Mouse (Mus musculus) ovary, postnatal 36 days (tissue): ENCODE measurements around the gene Ipo8.

ENCODE experiments used
- DNase-seq: peaks from one replicate; pipeline ENCODE4 v3.0.0; 2022; ENCODE audit warnings: low spot score, mixed read lengths

The Ipo8 gene

DNA sequence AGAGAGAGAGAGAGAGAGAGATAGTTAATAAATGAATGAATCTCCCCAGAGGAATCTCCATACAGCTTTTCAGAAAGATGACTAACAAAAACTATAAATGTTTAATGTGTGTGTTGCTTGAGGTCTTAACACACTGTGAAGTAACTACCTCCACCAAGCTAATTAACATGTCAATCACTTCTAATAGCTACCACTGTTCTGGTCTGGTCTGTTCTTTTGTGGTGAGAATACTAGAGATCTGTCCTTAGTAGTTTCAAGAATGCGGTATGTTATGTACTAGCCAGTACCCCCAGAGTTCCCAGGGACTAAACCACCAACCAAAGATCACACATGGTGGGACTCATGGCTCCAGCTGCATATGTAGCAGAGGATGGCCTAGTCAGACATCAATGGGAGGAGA is 74.7 kb downstream of the Ipo8 start:
- no peak for DNase-seq

DNA sequence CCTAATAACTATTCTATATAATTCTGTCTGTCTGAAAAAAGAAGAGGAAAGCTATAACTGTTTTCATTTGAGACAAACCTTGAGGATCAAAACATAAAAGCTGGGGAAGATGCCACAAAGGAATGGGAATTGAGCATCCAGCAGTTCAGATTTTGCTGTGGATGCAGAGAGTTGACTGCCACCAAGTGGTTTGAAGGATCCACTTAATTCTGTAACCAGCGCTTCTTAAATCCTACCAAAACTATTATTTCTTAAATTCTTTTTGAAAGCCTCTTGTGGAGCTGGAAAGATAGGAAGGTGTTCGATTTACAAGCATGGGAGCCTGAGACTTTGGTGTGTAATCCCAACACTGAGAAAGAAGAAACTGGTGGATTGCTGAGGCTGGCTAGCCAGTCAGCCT is 79.9 kb downstream of the Ipo8 start:
- no peak for DNase-seq

DNA sequence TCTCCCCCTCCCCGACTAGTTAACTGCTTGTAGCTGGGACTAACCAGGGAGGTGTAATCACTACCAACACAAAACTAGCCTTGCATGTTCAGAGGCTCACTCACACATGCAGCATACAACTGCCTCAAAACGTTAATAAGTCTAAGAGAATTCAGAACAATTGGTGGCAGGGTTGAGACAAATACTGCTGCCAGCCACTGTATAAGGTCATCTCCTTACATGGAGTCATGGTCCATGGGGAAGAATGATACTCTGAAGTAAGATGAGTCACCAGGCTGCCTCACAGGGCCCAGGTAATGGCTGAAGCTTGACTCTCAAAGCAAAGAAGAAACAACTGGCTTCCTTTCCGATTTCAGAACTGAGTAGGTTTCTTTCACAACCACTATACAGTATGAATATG is 81.1 kb downstream of the Ipo8 start:
- DNase-seq = no peak

DNA sequence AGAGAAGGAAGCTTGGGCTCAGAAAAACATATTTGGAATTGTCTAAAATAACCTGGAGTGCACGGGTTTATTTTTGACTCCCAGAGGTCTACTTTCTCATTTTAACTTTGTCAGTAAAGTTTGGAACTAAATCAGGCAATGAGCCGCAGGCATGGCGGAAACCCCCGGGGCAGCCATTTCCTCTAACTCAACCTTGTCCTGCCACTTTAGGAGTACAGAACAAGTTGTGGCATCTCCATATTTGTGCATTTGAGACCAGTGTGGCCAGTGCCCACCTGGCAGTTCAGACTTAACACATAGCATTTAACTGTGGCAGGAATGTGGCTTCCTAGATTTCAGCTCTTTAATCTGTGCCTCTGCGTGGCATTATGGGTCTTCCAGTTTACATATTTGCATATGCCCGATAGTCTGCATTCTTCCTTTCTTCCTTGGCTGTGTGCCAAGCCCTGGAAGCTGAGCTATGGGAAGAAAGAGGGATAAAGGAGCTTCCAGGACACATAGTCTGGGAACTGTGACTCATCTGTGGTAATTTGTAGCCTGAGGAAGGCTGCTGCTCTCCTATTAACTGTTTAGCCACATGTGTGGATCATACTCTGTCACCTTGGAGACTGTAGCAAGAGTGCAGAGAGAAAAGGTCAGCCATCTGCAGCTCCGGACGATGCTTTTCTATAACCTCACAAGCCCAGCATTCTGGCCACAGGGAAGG is 90.6 kb downstream of the Ipo8 start:
- DNase-seq = no peak

DNA sequence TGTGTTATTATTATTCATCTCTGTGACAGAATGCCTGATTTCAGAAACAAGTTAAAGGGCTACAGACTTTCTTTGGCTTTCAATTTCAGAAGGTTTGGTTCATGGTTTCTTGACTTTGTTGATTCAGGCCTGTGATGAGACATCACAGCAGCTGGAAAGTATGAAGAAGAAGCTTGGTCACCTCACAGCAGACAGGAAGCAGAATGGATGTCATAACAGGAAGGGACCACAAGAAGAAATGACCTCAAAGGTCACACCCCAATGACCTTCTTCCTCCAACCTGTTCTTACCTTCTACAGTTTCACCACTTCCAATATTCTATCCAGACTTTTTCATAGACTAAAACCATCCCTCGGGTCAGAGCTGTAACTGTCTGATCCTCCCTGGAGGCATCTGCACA is 94.9 kb downstream of the Ipo8 start:
- no peak for DNase-seq

DNA sequence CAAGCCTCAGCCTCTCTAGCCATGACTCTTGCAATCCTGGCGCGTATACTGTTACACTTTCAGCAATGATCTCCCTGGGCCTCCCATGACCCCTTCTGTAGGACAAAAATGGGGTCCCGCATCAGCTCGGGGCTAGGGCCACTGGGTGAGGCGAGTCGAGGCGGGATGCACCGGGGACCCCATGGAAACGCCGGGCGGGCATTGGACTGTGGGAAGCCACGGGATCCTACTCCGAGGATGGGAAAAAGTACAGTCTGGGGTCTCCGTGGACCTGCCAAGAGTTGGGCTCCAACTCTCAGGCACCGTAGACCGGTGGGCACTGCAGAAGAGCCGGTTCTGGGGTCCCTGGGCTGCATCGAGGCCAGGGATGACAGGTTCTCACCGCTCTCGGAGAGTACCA is 97.3 kb downstream of the Ipo8 start:
- DNase-seq = no peak

DNA sequence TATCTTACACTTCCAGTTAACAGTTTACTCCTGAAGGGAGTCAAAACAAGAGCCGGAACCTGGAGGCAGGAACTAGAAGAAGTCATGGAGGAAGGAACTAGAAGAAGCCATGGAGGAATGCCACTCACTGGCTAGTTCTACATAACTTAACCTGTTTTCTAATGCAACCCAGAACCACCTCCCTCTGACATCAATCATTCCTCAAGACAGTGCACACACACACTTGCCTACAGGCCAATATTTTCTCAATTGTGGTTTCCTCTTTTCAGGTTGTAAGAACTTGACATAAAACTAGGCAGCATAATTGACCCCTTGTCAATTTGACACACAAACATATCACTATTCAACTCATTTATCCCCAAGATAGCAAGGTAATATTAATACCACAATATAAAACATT is 98.3 kb downstream of the Ipo8 start:
- no peak for DNase-seq

DNA sequence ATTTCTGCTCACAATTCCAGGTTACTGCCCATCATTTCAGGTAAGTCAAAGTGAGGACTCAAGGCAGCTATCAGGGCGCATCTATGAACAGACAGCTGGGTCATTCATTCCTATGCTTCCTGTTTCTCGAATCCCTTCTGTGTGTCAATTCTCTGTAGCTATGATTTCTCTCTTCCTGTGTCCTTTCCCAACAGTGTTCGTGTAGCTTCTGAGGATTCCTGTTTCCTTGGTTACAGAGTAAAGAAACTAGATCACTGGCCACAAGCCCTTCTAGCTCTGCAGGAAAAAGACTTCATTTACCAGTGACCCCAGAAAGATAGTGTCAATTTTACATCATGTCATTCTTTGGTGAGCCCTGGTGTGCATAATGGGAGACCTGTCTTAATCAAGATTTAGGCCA is 102.7 kb downstream of the Ipo8 start:
- DNase-seq = no peak

DNA sequence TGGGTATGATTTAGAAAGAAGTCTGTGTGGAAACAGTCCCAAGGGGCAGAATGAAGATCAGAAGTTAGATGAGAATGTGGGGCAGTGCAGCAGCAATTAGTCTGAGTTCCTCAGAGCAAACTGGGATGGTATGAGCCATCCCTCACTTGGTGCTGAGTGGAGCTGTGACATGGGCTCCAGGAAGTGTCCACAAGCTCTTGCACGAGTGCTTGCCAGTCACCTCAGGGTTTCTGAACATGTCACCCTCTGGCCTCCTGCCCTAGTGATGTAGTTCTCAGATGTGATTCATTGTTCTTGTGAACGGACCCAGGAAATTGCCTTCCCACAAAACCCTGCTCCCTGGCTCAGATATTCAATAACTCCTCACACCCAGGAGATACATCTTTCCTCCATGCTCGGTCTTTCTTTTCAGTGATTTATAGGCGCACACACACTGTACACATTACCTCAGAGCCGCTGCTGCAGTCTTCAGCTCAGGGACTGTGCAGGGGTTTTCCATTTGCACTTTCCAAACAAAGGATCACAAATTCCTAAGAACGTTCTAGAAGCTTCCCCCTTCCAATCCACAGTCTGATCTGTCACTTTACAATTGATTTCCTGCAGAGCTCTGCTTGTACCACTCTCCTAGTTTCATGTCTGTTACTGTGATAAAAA is 103.3 kb downstream of the Ipo8 start:
- DNase-seq = no peak

DNA sequence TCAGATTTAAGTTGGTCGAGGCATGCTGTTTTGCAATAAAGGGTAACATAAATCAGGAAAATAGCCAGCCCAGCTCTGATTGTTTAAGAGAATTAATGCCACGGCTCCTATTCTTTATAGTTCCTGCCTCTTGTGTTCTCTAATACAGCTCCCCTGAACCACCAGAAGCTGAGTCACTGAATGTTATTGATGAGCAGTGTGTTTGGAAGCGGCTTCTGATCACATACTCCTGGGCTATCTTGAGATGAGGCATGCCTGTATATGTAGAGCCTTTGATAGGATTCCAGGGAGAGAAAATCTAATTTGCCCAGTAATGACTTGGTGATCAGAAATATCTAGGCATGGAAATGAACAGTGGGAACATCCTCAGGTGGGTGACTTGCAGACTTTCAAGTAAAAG is 106.8 kb downstream of the Ipo8 start:
- no peak for DNase-seq
